Mouse (Mus musculus): ENCODE measurements at regions not wholly inside any gene's neighbourhood (a gene's known extent, or its start where the extent isn't known, plus 50 kb on each side); places are given as distances from the start of the nearest gene placed in this dataset.

DNA sequence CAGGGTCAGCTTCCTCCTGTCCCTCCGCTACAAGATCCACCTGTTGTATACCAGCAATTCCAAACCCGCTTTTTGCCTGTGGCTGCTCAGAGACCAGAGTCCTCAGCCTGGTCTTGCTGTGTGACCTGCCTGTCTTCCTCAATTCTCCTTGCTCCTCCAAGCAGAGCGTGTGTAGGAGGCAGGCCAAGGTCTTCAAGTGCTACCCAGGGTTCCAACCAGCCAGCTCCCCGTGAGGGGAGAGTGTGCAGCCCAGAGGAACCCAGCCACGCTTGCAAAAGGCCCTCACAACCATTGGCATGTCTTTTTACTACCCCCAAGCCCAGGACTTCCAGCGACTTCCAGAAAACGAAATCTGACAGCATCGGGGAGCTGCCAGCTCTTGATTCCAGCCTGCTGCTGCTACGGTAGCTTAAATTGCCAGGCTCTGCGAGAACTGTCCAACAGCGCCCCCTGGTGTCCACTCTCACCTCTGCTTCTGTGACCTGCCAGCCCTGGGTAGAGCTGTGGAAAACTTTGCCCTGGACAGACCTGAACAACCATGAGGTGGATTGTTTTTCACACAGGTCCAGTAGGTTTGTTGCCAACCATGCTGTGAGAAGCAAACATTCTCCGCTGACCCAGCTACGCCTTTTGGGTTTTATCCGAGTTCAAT is 352.0 kb upstream of the Zdhhc25 start:
- no peak for TF ChIP-seq GATA1 (IDR thresholded peaks at IDR 0.05; ENCODE audit: borderline replicate concordance, low read length)
- TF ChIP-seq FLI1 (IDR thresholded peaks at IDR 0.05; ENCODE audit: low read length), result no peak
